Comparison of ENCODE assay signal across 12 mouse cellular contexts in genomic region chr15:31302293-31302990, GRCm38 (mm10).
A peak's percentile ranks its signal among the peaks of the same experiment; 100 is the strongest.
DNase-seq lines count a peak whose midpoint lies in the region.
"Had no signal": no experiment of that assay in that cellular context is flagged by ENCODE, and none has a peak within 500 bp of the region (broad histone marks: within the 10 kb centered on the region; RNA-seq: fewer than 3 reads in every experiment).

No protein-coding gene starts in this region.

- peak; percentile 26 for DNase-seq in gonadal fat pad, adult 2 months (ENCODE audit: low read depth)
- DNase-seq in heart, adult 9 months (ENCODE audit: low spot score in 2 of 2) = peak; percentile 30 to 55
- peak; percentile 12 for DNase-seq in heart, postnatal 25 days (ENCODE audit: low spot score)
- DNase-seq in lung, postnatal 4 days = peak; percentile 26 to 64
- DNase-seq in cerebellum, postnatal 10 days = no peak
- DNase-seq in adrenal gland, postnatal 4 days (ENCODE audit: low spot score in 2 of 2) = no peak
- no peak for DNase-seq in layer of hippocampus, postnatal 10 days (ENCODE audit: low spot score in 2 of 2)
- DNase-seq: cerebellum, adult 8-10 months; gastrocnemius, postnatal 25 days; kidney, adult 9 months; liver, embryonic 13.5 days; thymus, adult 18-20 months had no signal

- intact Hi-C loops in heart, postnatal 25 days (cut with DNase I) = no loop called here

Comparison
In these comparisons a context has a peak if more than half of its experiments do, and no peak if none do; other contexts are left out.
1. DNase-seq: peak in gonadal fat pad, adult 2 months (single experiment), heart, adult 9 months (2 of 2), heart, postnatal 25 days (single experiment) and lung, postnatal 4 days (2 of 2); none in cerebellum, postnatal 10 days (0 of 2), adrenal gland, postnatal 4 days (0 of 2) and layer of hippocampus, postnatal 10 days (0 of 2).